Mouse (Mus musculus): ENCODE measurements around the gene Rasgrp1. TPM values are rescaled to one million over a fixed set of nuclear protein-coding genes. Genes with fewer than 3 reads are reported as not detected.

The Rasgrp1 gene
- total RNA-seq (2021) (1 to 10 TPM in 1 of 2 experiments, under 1 TPM in 1; 0.26 to 1.2 TPM), polyA plus RNA-seq (2012; rRNA removed) (0.15 and 0.85 TPM in 2 replicates)
- long read RNA-seq, partial matches to known transcripts, result 0 of 1 reads
- long read RNA-seq, other reads (novel, unspliced or antisense), result 1 of 1 reads

DNA sequence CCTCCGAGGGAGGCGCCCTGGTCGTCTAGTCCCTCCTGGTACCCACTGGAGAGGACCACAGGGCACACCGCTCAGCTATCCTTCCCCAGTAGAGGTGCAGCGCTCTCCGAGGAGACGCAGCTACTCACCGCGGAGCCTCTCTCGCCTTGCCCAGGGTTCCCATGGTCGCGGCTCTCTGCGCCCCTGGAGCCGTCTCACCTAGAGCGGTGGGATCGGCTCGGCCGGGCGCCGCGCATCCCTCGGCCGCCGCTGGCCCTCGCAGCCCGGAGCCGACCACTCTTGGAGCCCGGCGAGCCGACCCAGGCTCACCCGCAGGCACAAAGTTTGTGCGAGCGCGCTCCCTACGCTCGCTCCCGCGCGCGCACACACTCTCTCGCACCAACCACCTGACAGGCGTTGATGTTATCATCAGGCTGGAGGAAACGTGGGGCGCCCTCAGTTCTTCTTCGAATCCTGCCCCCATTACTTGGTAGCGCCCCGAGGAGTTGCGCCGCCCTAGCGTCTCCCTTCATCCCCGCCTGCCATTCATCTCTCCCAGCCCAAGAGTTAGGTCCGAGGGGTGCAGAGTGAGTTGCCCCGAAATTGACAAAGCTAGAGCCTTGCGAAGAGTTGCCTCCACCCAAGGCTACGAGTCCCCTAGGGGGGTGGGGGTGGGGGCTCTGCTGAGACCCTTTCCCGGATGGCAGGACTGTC, at the start of gene Rasgrp1:
Gene Rasgrp1, minus strand, starts transcription at position 455 of the 693 bp plus-strand sequence.
- DNase-seq, result no peak

DNA sequence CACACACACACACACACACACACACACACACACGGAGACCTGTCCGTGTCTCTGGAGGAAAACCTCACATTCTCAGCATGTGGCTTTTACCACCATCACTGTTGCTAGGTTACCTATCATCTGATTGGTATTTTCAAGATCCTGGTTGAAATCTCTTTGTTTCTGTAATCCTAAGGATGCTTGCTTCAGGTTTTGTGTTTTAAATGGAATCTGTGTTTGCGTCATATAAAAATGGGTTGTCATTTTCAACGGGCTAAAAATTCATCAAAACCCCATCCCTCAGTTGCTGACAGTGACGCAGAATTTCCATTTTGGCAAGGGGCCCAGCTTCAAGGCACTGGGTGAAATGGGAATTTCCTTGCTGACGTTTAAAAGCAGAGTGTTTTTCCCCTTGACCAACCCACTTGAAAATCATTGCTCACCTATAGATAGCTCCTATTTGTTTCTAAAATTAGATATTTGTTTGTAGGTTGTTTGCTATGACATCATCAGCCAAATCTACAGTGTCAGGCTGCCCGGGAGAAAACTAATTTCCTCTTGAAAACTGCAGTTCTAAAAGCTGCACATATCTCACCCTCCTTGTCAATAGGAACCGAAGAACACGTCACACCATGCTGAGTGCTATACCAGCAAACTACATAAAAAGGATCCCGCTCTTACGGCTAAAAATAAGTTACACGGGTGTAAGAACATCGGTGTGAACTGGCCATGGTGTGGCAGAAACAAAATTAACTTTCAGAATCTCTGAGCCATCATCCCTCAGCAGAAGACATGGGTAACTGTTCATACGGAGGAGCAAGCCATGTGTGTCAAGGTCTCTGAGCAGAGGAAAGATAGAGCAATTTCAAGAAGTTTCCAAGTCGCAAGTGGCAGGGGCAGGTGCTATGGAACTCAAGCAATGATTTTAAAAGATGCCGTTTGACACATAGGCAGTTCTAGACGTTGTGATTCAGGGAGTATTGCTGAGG, 47.4 kb upstream of the Rasgrp1 start:
- DNase-seq, result peak; percentile 54

DNA sequence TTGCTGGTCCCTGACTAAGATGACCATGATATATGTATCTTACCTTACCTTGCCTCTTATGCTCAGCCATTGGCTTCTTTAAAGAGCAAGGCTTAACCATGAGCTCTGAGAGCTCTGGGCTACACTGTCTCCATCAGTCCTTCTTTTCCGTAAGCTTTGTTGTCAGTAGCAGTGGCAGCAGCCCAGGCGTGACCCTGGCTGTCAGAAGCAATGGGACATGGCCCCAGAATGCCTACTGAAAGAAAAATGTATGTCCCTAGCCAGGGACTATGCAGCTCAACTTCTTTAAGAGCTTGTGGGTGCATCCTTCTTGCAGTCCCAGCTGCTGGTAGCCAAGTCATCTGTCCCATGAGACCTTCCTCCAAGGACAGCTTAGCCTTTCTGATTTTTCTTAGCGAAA, 46.7 kb upstream of the Rasgrp1 start:
- peak; percentile 3 for DNase-seq

DNA sequence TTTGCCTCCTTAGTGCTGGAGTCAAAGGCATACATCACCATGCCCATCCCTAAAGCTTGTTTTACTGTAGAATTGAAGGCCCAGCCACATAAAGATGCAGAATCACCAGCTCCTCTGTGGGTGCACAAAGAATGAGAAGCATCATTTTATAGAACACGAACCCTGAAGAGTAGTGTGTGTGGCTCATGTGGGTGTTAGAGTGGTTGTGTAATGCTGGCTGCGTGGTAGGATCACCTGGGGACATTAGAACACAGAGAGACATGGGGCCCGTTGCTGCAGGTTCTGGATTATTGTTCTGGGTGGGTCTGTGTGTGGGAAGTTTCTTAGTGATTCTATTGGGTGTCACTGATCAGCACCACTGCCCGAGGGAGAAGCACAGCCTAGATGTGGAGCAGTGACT, 45.3 kb upstream of the Rasgrp1 start:
- DNase-seq, result no peak

DNA sequence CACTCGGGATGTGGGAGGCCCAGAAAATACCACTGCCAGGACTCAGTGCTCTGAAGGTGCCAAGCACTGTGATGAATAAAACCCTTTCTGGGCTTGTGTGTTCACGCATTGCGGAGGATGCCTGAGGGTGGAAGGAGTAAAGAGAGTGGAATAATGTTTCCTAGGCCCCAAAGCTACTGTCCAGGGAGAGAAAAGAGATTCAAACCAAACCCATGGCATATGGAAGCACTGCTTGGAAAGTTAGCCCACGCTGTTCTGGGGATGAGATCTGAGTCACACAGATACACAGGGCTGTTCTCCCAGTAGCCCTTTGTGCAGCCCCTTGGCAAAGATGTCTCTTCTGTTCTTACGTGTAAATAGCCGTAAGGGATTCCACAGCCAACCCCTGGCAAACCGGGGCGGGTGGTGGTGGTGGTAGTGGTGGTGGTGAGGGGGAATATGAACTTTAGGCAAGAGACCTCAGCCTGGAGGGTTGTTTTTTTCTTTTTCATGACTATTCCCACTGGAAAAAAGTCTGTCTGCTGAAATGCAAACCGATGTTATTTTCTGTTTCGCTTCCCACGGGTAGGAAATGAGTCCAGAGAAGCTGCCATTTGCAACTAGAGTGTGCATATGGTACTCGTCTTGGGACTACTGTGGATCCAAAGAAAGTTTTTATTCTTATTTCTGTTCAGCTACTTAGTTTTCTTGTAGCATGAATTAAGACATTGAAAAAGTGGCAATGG, 44.3 kb upstream of the Rasgrp1 start:
- no peak for DNase-seq

DNA sequence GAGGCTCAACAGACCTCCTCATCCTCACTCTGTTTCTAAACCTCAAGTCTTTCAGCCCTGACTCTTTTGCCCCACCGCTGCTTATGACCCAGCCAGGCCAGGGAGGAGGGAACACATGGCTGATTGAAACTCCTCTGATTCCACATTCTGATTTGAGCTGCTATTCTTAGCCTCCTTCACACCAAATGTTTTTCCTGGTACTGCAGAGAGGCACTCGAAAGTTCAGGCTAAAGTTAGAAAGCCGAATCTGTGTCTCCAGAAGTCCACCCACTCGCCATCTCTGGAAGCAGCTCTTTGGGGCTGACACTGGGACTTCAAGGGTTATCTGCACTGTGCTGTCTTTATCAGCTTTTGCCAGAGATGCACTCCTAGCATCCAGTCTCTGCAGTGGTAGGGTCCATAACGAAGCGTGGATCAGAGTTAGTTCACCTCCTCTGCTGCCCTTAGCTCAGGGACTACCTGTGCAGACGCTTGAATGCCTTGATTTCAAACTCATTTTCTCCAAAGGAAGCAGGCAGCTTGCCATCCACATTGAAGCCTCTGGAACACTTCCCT, 43.3 kb upstream of the Rasgrp1 start:
- no peak for DNase-seq

DNA sequence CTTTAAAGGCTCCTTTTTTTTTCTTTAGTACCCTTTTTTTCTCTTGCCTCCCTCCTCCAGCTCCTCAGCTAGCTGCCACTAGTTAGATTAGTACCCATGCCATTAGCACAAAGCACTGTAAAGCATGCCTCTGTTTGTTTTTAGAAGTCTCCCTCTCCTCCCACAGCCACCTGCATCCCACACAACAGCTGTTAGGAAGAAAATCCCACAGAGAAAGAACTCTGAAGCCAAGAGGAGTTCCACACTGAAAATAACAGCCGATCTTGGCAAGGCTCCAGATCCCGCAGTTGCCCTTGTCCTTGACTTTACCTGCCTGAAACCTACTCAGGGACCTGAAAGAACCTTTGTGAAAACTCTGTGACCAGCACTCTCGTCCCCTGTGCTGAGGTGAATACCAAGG, 38.5 kb upstream of the Rasgrp1 start:
- DNase-seq, result no peak

DNA sequence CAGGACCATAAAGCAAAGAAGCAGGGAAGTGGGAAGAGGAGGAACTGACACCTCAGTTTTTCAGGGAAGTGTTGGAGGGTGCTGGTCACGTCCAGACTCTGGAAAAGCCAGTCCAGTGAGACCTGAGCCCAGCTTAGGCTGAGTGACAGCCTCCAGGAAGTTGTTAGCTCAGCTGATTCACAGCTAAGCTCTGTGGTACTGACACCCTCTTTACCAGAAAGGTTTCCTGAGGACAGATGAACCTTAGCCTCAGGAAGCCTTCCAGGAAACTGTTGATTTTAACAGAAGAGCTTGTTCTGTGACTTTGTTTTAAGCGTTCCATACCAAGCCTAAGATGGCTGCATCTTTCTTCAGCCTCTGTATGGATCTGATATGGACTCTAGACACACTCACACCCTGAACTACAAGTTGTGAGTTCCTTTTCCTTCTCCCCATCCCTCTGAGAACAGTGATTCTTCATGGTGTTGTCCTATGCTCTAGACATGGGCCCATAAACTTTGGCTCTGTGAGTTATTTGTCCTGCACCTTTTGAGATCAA, 31.6 kb upstream of the Rasgrp1 start:
- no peak for DNase-seq

DNA sequence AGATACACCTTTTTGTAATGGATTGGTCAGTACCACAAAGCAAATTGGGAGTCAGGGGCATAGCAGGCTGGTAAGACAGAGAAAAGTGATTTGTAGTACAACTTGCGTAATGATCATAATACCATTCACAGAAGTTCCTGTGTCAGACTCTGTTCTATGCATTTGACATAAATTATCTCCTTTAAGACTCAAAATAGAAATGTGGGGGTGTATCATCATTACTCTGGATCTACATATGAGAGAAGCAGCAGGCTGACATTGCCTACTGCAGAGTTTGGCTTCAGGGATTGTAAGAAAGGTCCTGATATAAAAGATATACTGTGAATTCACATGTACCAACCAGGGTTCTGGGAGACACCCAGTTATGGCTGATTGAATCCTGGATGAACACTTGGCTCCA, 28.9 kb upstream of the Rasgrp1 start:
- DNase-seq, result no peak

DNA sequence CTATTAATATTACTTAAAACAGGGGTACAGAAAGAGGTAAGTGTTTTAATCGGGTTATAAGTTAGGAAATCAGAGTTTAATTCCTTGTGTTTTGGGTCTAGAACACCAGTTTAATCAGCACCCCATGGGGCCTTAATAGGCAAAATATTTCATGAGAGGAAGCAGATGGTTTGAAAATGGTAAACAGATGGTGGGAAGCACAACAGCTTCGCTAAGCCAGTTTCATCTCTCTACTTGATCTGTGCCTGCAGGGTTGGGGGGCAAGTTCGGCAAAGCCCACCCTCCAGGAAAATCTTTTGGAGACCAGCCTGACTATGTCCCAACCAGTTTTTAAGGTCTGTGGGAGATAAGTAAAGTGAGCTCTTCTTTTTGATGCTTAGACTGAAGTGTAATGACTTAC, 23.7 kb upstream of the Rasgrp1 start:
- DNase-seq, result no peak

DNA sequence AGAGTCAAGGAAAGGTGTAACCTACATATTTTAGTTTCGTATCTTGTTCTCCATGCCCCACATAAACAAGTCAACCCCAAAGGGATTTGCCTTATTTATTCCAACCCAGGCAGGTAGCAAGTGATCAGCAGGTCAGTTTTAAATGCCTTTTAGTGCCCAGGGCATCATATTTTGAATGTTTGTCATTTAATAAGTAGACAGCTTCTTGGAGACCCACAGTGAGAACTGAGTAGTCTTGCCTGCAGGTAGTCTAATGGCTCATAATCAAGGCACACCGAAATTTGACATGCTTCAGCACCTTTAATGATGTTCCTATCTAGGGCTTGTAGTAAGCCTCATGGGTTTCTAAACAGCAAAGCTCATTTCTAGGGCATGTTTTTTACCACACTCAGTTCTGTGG, 21.3 kb upstream of the Rasgrp1 start:
- no peak for DNase-seq

DNA sequence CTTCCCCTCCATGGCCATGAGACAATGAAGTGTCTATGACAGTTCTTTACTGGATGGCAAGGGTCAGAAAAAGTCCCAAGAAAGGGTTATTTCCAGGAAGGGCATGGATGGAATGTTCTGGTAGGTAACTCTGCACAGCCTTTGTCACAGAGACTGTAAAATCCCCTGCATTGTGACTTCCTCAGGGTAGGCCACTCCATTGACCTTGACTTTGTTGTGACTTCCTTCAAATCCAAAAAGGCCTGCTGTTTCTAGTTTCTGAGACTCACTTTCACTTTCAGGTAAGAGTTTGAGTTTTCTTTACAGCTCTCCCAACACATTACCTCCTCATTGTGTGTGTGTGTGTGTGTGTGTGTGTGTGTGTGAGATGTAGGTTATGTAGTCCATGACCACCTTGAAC, 15.1 kb upstream of the Rasgrp1 start:
- no peak for DNase-seq

DNA sequence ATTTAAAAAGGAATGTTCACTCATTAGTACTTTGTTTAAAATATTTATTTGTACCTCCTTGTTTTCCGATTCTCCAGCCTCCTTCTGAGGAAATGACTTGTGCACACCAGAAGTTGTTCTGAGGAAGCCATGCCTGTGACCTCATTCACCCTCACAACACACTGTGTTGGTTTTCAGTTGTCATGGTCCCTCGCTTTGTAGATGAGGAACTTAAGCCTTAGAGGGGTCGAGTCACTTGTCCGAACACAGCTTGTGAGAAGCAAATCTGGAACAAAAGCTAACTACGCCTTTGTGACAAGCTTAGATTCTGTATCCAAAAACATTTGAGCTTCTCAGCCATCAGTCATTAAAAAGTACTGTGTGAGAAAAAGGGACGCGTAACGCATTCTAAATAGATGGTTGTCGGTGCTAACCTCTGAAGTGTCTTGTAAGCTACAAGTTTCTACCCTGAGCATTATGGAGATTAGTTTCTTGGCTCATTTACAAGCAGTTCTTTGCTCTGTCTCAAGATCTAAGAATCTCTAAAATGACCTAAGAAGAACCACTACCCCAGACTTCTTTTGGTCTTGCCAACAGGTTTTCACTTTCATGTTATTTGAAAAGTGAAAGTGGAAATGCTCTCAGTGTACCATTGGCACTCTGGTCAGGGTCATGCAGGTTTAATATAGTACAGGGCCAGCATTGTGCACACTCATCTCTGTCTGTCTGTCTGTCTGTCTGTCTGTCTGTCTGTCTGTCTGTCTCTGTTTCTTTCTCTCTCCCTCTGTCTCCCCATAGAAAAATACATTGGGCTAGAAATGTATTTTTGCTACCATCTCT, 9.7 kb upstream of the Rasgrp1 start:
- DNase-seq, result no peak

DNA sequence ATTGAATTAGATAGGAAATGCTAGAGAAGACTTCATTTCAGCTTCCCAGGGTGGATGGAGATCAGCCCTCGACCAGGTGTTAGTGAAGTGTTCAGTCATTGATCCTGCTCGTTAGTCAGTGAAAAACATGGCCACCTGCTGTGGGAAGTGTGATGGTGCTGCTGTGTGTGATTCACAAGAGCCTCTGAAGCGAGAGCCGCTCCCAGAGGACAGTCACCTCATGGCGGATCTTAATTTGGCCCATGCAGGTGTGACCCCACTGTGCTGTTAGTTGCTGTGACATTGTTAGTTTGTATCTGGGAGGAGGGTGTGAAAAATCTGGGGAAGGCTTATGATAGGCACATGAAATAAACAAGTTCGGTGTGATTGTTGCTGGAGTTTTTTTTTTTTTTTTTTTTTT, 7.3 kb upstream of the Rasgrp1 start:
- DNase-seq, result no peak

DNA sequence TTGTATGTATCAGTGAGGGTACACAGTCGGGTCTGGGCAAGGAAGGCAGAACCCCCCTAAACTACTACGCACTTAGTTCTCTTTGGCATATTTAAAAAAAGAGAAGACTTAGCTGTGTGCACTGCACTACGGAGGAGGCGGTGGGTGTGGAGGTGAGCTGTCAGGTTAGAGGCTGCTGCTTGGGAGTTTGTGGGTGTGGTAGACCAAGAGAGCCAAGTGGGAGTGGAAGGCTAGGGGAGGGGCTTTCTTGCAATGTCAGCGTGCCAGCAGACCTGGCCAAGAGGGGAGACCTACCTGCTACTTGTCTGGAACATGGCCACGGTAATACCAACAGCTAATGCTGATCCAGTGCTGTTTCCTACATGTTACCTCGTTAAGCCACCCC, 431 bp upstream of the Rasgrp1 start:
- no peak for DNase-seq

DNA sequence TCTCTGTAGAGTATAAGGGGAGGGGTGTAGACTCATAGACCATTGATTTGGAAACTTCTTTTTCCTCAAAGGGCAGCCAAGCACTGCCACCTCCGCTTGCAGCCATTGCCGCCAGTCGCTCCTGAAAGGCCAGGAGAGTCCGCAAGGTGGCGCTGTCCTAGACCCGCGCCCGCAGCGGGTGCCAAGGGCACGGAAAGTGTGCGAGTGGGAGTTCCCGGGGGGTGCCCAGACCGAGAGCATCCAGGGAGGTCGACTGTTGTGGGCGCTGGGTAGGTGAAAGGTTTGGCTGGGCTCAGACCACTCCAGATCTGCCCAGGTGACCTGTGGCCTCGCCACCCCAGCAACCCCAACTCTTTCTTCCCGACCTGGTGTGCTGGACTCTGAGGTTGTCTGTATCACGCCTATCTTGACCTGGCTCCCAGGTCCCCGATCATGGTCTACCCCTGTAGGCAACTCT, 683 bp downstream of the Rasgrp1 start:
- peak; percentile 69 for DNase-seq

DNA sequence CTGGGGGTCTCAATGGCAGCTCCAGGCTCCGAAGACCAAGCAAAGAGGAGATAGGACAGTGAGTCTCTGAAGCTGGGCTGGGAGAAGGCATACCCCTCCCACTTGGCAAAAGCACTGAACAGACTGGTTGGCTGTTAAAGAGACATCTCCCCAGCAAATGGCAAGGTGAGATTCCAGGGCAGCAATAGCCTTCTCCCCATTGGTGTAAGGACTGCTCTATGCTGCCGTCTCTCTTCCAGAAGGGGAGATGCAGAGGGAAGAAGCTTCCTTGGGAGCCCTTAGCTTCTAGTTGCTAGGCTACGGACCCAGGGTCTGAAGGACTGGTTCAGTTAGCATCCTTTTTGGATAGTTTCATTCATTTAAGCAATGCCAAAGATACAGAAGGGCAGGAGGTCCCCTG, 4.3 kb downstream of the Rasgrp1 start:
- no peak for DNase-seq

DNA sequence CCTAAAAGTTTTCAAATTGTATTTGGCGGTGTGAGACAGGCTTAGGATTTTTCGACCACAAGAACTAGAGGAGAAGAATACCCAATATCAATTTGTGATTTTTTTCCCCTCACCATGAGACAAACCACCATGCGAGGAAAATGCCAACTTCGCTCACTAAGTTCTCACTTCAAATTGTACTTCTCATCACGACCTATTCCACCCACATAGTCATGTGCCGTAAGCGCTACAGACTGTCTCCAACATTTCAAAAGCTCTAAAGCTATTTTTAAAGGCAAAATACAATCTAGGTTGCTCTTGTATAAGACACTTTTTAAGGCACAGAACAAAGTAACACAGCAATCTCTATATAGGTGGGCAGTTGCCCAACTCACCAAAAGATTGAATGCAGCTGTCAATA, 4.9 kb downstream of the Rasgrp1 start:
- no peak for DNase-seq

DNA sequence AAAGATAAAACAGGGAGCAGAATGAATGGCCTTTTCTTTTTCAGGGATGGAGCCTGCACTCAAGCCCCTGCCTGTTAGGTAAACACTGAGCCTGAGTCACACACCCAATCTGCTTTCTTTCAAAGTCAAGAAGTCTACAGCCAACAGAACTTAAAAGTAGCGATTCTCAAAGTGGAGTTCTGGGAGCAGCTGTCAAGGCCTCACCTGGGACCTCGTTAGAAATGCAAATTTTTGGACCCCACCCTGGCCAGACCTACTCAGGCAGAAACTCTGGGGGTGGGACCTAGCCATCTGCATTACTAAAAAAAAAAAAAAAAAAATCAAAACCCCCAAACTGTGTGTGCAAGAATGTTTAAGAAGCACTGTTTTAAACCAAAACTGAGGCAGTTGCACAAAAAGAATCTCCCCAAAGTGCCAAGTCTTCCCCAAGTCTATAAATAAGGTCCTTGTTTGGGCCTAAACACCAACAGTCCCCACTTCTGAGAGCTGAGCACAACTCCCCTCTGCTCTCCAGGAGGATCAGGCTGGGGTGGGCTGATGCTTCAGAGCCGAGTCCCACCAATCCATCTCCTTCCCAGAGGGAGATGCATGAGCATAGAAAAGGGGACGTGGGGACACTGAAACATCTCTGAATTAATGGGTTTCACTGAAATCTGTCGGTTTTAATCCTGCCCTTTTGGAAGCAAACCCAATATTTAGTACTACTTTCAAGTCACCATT, 5.7 kb downstream of the Rasgrp1 start:
- DNase-seq, result no peak

DNA sequence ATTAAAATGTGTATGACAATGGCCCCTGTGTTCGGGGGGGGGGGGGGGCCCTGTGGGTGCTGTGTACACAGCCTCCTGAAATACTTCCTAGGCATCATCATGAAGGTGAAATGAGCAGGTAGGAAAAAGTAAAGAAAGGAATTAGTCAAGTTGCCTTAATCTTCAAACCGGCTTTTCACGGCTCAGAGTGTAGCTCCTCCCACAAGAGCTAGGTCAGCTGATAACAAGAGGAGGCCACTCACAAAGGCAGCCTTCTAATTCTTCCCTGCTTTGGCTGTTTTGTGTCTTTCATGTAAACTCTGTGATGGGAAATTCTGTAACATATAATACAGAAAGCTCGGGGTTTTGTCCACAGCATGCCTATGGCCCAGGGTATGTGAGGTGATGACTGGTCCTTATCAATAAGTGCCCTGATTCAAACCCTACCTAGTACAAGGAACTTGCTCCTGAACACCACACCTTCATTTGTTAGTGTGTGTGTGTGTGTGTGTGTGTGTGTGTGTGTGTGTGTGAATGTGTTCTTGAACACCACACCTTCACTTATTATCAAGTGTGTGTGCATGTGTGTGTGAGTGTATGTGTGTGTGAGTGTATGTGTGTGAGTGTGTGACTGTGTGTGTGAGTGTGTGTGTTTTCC, 7.1 kb downstream of the Rasgrp1 start:
- no peak for DNase-seq

Measured in adrenal gland, adult 2 months (tissue).